Mouse (Mus musculus) neutrophil, adult 5-6 weeks (primary cell): ENCODE measurements around the gene Fam171a1. TPM values are rescaled to one million over a fixed set of nuclear protein-coding genes. Genes with fewer than 3 reads are reported as not detected.
"Not testable (repeated sequence)": the region's sequence is repeated elsewhere in the genome, so short reads cannot be mapped to it uniquely, and the experiment has no call there.

Experiments
- ATAC-seq: fragments of 151-379, 151-347 bp; 2 replicates; pipeline ENCODE4 v1.8.0; 2017; ENCODE audit warnings: mild to moderate bottlenecking, moderate TSS enrichment; ENCODE audit not compliant: insufficient number of reproducible peaks, poor library complexity, low FRiP score, severe bottlenecking; ENCODE audit errors: extremely low read depth
- total RNA-seq: library from RNA; stranded (forward); fragments of 200-1000 nt; gene quantifications from 2 replicates; pipeline ENCODE4 v1.2.3, GENCODE M21; 2017

The Fam171a1 gene
- total RNA-seq = not detected in 2 replicates

DNA sequence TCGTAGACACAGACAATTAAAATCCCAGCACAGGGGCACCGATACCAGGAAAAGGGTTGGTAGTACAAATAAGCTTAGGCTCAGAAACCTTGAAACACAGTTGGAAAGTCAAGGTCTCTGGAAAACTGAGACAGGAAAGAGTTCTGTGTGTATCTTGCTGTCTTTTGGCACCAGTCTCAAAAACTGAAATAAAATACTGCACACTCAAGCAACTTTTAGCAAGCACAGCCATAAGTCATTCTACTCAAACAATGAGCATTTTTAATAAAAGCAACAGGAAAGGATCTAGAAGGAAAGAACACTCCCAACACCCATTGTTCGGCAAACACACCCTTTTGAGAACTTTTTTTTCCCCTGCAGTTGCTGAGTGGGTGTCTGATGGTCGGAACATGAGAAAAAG lies at the start of gene Fam171a1:
Gene Fam171a1 (plus strand): TSS at position 359 of the 400 bp plus-strand sequence.
- ATAC-seq = no peak

DNA sequence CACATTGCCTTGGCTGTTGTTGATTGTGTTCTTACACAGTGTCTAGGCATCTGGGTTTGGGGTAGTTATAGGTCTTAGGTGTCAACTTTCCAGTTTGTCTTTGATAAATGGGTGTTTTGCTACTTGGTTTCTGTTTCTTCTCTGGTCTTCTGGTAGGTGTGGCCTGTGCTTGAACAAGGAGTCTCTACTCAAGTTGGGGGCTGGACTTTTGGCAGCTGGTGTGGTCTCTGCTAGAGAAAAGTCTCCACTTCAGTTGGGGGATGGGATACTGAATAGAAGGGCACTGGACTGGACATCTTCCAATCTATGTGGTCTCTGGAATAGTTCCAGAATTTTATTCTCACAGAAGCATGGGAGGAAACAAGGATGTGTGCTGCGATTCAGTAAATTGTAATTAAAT lies 44.9 kb upstream of the Fam171a1 start:
- no peak for ATAC-seq

DNA sequence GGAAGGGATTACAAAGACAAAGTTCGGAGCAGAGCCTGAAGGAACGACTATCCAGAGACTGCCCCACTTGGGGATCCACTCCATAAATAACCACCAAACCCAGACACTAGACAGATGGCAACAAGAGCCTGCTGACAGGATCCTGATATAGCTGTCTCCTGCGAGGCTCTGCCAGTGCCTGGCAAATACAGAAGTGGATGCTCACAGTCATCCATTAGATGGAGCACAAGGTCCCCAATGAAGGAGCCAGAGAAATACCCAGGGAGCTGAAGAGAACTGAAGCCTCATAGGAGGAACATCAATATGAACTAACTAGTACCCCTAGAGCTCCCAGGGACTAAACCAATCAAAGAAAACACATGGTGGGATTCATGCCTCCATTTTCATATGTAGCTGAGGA lies 25.7 kb upstream of the Fam171a1 start:
- not testable (repeated sequence) for ATAC-seq

DNA sequence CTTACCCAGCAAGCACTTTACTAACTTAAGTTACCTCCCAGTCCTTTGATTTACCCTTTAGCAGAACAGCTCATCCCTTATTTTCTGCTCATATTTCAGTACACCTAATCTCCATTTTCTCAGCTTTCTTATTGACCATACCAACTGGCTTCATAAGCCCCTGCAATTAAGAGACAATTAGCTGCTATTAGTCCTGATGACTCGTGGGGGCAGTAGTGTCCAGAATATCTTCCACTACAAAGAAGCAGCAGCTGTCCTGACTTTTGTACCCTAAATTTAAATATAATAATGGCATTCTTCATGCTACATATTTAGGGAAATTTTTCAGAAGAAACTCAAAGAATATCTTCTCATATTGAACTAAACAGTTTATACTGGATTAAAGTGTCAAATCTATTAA lies 24.8 kb upstream of the Fam171a1 start:
- no peak for ATAC-seq

DNA sequence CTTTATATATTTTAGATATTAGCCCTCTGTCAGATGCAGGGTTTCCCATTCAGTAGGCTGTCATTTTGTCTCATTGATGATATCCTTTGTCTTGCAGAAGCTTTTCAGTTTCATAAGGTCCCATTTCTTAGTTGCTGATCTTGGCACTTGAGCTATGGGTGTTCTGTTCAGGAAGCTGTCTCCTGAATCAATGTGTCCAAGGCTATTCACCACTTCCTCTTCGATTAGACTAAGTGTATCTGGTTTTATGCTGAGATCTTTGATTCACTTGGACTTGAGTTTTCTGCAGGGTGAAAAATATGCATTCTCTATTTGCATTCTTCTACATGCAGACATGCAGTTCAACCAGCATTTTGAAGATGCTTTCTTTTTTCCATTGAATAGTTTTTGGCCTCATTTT lies 17.9 kb upstream of the Fam171a1 start:
- ATAC-seq = no peak

DNA sequence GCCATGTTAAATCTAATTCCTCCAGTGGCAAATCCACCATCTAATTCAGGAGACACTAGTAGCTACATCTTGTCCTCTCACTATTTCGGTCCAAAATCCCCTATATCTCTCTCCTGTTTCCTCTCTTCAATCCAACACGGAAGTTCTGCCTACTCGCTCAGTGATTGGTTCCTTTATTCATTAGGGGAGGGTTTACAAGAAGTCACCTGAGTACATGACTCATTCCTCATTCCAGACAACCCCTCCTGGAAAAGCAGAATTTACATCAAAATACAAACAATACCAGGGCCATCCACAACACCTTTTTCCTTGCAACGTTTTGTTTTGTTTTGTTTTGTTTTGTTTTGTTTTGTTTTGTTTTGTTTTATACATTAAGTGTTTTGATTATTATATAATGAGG lies 14.1 kb upstream of the Fam171a1 start:
- no peak for ATAC-seq

DNA sequence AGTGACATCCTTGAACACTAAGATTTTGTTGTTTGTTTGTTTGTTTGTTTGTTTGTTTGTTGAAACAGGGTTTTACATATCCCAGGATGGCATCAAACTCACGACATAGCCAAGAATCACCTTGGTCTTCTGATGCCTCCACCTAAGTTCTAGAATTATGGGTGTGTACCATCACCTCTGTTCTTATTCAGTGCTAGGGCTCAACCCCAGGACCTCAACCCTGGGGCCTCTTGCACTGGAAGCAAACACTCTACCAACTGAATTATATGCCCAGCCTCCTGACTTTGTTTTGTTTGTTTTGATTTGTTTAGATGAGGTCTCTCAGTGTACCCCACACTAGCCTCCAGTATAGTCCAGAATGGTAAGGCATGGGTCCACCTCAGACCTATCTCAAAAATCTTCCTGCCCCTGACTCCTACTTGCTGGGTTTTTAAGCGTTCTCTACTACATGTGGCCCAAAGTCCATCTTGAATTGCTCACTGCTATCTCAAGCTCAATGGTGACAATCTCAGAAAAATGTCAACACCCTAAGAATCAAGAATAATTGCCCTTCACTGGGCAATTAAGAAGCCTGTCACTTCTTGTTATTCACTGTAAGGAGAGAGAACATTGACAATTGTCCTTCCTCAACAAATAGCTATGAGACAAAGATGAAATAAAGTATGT lies 12.6 kb upstream of the Fam171a1 start:
- no peak for ATAC-seq

DNA sequence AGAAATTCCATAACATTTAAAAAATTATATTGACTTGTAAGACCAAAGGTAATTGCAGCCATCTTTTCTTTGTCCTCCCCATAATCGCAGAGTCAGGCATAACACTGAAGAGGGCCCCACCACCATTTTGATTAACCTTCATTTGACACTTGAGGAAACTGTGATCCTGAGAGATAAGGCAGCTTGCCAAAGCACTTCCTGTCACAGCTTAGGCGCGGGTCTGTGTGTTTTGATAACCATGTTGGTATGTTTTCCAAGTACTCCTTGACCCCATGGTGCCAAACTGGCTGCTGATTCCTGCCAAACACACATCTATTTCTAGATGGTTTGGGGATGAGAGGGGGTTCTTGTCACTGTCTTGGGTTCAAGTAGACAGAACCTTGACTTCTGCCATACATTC lies 11.7 kb upstream of the Fam171a1 start:
- ATAC-seq = no peak

DNA sequence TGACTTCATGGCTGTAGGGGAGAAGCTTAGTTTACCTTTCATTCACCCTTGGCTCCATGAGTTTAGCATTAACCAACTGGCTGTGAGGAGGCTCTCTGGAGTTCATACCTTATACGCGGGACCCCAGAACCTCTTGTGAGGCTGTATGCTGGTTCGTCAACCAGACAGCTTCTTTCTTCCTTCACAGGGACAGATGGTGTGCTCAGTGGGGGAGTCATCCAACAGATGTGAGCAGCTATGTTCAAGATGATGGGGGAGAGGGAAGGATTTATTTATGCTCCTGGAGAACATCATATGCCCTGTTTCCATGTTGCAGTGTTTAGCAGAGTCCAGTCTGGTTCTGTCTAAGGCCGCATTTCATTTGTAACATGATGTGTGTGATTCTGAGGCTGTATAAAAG lies 6.6 kb upstream of the Fam171a1 start:
- ATAC-seq = no peak

DNA sequence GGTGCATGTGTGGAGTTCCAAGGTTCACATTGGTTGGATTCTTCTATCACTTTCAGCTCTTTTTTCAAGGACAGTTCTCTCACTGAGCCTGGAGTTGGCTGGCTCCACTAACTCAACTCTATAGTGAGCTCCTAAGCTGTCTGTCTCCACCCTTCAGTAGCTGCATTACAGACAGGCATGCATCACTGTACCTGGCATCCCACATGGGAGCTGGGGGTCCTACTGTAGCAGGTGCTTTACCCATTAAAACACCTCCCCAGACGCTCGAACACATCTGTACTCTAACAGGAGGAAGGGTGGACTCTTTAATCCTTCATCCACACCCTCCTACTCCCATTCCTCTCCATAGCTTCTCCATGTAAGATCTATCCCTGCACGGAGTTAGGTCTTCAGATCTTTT lies 5.6 kb upstream of the Fam171a1 start:
- ATAC-seq = no peak

DNA sequence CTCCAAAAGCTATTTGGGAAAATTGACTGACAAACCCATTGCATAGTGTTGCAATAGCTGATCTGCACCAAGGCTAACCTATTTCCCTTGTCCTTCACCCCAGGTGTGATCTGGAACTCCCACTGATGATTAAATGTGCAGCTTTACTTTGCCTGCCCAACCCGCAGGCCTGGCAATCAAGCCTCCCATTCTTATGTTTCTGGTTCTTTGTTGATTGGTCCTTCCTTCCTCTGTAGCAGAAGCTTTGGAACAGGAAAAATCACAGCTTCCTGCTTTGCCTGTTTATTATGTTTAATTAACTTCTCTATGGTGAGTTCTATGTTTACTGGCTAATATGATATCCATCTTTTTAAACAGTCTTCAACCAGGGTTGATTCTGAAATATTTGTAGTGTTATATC lies 5.2 kb upstream of the Fam171a1 start:
- ATAC-seq = no peak

DNA sequence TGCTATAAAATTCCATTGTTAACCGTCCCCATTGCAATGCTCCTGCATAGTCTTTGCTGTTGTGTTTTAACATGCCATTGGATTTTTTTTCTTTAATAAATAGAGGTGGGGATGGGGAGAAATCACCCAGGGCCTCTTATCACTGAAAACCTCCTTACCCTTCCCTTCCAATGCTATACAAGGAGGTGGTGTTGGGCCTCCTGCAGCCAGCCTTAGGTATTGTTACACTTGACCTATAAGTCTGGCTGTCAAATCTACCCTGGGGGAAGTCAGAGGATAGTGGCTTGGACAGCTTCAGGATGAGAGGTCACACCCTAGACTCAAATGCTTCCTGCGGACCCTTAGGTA lies 3.8 kb downstream of the Fam171a1 start:
- no peak for ATAC-seq

DNA sequence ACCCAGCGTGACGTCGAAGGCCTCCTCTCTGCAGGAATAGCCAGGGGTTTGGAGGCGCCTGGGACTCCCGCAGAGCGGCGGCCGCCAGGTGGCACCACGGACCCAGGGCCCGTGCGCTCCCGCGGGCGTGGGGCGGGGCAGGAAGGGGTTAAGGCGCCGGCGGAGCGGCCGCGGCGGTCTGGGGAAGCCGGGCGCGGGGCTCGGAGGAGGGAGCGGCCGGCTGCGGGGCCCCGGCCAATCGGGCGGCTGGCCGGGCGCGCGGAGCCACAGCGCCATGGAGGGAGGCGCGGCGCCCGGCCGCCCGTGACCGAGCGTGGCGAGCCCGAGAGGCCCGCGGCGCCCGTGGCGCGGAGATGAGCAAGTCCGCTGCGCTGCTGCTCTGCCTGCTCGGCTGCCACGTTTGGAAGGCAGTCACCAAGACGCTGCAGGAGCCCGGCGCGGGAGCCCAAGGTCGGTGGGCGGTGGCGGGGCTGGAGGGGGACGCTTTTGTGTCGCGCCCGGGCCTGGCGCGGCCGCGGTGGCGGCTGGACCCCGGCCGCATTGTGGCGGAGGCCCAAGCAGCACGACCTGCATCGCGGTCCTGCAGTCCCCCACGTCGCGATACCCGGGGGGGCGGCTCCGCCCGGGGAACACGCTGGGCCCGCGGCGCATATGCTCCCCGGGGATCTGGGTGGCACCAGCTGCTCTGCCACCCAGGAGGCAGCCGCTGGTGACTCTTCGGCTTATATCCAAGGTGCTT lies 4.3 kb downstream of the Fam171a1 start:
- no peak for ATAC-seq

DNA sequence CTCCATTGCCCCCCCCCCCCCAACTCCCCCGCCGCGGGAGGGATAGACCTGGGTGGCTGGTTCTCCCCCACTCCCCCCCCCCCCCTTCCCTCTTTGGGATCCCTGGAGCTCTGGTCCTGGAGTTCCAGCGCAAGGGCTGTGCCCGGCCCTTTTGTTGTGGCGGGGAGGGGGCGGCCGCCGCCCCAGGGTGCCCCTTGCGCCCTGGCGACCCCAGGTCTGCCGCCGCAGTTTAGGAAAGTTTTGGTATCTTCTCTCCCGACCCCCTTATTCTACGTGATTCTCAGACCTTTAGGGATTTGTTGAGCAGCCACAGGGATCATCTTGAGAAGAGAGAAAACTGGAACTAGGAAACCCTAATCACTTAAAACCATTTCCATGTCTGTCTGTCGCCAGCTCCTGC lies 4.9 kb downstream of the Fam171a1 start:
- ATAC-seq = no peak

DNA sequence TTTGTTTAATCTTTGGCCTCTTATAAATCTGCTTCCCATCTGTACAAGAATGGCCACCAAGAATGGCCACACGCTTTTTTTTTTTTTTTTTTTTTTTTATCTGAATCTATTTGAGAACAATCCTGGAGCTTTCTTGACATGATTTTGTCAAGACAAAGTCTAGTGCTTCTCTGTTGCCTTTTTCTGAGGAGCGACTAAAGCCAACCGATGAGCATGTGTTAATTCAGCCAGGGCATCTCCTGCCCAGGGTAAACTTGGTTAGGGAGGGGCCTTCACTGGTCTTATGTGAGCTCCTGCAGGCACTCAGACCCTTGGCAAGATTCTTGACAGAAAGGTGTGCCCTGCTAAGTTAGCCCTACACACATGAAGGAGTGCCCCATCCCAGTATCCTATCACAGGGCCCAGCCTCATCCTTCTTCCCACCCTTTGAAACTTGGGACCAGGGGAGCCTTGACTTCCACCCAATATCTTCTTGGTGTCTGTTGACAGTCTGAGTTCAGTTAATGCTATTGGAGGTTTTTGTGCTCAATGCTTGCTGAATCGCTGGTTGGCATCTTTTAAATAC lies 5.4 kb downstream of the Fam171a1 start:
- ATAC-seq = no peak

DNA sequence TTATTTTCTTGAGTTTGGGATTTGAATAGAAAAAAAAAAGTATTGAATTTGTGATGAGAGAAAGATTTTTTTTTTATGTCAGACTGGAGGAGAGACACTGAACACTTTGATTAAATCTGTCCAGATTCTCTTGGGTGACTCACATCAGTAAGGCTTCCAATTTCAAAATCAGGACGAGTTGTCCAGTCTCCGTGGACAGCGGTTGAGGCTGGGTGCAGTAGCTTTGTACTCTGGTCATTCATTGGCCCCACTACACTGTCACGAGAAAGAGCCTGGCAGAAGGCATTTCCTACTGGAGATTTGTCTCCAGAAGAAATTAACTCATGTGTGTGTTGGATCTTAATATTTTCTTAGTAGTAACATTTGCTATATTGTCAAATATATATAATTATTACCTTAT lies 8.5 kb downstream of the Fam171a1 start:
- no peak for ATAC-seq

DNA sequence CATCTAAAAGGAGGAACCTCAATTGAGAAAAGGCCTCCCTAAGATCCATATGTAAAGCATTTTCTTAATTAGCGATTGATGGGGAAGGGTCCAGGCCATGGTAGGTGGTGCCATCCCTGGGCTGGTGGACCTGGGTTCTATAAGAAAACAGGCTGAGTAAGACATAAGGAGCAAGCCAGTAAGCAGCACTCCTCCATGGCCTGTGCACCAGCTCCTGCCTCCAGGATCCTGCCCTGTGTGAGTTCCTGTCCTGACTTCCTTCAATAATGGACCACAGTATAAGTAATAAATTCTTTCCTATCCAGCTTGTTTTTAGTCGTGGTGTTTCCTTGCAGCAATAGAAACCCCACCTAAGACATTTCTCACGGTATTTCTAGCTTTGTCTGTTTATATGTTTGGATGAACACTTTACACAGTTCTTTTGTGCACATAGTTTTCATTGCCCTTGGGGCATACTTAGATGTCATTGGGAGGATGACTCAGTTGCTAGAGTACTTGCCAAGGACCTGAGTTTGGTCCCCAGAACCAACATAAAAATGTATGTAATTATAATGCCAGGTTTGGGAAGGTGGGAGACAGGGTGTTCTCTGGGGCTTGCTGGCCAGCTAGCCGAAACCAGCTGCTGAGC lies 13.3 kb downstream of the Fam171a1 start:
- ATAC-seq = no peak

DNA sequence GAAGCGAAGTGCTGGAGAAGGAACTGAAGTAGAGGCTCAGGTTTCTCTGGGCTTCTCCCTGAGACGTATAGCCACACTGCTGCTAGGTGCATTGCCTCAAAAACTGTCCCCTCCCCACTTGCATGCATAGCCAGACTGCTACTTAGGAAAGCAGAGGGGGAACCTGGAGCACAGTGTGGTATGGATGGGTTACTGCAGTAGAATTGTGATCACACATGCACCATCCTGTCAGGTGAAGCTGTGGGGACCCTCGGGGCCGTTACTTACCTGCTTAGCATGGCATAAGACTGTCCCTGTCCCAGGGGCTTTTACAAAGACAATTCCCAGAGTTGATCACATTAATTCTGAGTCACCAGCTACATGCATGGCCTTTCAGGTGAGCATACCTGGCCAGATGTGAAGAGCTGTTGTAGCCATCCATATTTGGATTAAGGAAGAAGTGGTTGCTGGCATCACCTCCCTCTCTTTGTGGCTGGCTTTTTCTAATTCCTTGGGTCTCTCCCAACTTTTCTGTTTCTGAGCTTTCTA lies 14.4 kb downstream of the Fam171a1 start:
- no peak for ATAC-seq

DNA sequence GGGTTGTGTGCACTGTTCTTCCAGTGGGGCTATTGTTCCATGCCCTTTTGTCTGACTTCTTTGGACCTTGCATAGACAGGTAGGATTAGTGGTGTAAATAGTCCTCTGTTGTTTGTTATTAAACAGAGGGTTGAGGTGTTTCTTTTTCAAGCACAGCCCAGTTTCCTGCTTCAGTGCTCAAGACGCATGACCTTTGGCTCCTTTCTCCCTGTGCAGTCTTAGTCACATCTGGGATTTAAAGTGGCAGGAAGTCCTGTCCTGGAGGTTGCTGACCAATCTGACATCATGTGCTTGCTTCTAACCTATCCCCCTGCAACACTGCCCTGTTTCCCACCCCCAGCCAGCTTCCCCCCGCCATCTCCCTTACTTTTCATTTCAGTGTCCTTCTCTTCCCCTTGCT lies 14.9 kb downstream of the Fam171a1 start:
- ATAC-seq = no peak

DNA sequence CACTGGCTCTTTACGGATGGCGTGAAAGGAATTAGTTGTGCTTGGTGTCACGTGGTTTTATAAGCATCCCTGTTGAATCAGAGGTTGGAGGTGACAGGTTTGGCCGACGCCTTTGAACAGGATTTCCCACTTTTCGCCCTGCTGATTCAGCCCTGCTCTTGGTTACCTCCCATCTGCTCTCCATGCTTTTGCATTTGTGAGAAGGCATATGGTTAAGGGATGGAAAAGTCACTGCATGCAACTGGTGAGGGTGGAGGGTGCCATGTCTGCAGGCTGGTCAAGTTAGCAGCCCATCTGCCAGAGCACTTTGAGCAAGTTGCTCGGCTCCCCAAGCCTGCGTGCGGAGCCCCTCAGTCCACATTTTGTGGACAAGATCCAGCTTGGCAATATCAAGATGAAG lies 18.4 kb downstream of the Fam171a1 start:
- no peak for ATAC-seq
